Mouse (Mus musculus): ENCODE measurements at regions not wholly inside any gene's neighbourhood (a gene's known extent, or its start where the extent isn't known, plus 50 kb on each side); places are given as distances from the start of the nearest gene placed in this dataset.
A peak's percentile ranks its signal among the peaks of the same experiment; 100 is the strongest.

DNA sequence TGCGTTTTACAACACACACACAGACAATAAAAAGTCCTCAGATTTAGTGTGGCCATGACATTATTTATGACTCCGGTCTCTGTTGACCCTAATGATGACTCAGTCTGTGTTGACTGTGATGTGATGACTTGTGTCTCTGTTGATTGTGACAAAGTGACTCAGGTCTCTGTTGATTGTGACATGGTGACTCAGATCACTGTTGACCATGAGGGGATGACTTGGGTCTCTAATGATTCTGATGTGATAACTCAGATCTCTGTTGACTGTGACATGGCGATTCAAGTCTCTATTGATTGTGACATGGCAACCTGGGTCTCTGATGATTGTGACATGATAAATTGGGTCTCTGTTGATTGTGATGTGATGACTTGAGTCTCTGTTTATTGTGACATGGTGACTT is 405.0 kb downstream of the Gpat3 start:
- Histone ChIP-seq H3K4me1 (ENCODE audit: control insufficient read depth, insufficient read depth, insufficient read length, low read length) (no peaks in the 10 kb centered on the region), H3K4me3 (ENCODE audit: insufficient read depth, low read depth, low read length) (no peak overlapping the region), H3K27ac (replicated peaks; ENCODE audit: low read depth, low read length) (no peak overlapping the region)

- Histone ChIP-seq H3K4me1 (ENCODE audit: control insufficient read depth, insufficient read depth, insufficient read length, low read length) (no peaks in the 10 kb centered on the region), H3K4me3 (ENCODE audit: insufficient read depth, low read depth, low read length) (no peak overlapping the region), H3K27ac (replicated peaks; ENCODE audit: low read depth, low read length) (no peak overlapping the region)
These were observed 397.1 kb downstream of the Gpat3 start for GRCm38 (mm10) chr5:101242651-101243050.

DNA sequence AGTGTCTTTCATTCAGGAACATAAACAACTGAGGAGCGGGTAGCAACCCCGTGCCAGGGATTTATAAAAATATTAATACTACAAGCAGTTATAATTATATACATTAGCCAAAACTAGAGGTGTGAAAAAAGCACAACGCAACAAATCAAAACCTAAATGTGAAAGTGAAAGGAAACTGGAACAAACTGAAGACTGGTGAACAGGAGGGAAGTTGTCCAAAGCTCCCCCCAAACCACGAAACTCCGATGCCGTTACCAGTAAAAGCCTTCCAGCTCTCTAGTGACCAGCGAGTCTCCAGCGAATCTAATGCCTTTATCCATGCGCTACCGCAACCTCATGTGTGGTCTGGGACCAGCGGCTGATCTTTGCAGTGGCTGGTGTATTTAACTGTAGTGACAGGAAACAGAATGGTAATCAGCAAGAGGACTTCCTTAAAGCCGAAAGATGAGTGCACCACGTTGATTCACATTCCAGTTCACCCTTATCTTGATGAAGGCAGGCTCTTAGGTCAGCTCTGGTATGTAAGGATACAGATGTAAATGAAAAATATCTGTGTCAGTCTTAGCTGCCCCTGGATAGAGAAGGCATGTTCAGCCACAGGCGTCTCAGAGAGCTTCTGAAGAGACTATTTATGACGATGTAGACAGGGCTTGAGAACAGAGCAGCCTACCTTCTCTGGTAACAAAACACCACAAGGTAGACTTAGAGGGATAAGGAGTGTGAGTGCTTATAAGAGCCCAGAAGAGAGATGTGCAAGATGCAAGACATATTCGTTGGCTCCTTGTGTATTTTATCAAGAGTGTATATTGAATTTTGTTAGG is 394.0 kb downstream of the Gpat3 start:
- H3K4me3 ChIP-seq (ENCODE audit: insufficient read depth, low read depth, low read length) = peak overlapping the region; percentile 60
- H3K4me1 ChIP-seq (ENCODE audit: control insufficient read depth, insufficient read depth, insufficient read length, low read length) = no peaks in the 10 kb centered on the region
- H3K27ac ChIP-seq (replicated peaks; ENCODE audit: low read depth, low read length) = no peak overlapping the region

DNA sequence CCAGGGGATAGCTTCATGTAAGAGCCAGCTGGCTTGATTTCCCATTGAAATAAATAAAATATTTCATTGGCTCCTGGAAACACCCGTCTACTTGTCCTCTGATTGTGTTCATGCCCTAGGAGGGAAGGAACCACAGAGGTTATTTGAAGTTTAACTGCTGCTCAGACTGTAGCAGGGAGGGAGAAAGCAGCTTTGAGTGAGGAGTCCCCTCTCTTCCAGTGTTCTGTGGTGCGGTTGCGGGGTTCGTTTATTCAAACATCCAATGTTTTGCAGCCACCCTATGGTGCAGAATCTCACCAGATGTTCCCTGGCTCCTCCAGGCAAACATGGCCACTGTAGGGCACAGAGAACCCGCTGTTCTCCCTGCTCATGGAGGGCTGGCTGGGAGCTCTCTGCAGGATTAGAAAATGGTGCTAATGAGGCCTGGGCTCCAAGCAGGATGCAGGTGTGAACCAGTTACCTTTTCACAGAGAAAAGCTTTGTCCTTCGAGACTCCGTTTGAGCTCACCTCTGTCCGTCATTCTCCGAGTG is 390.7 kb downstream of the Gpat3 start:
- Histone ChIP-seq H3K4me1 (ENCODE audit: control insufficient read depth, insufficient read depth, insufficient read length, low read length) (no peaks in the 10 kb centered on the region), H3K27ac (replicated peaks; ENCODE audit: low read depth, low read length) (no peak overlapping the region), H3K4me3 (ENCODE audit: insufficient read depth, low read depth, low read length) (no peak overlapping the region)

- Histone ChIP-seq H3K27ac (replicated peaks; ENCODE audit: low read depth, low read length) (no peak overlapping the region), H3K4me1 (ENCODE audit: control insufficient read depth, insufficient read depth, insufficient read length, low read length) (no peaks in the 10 kb centered on the region), H3K4me3 (ENCODE audit: insufficient read depth, low read depth, low read length) (no peak overlapping the region)
These were observed 376.9 kb downstream of the Gpat3 start for GRCm38 (mm10) chr5:101222390-101222789.

DNA sequence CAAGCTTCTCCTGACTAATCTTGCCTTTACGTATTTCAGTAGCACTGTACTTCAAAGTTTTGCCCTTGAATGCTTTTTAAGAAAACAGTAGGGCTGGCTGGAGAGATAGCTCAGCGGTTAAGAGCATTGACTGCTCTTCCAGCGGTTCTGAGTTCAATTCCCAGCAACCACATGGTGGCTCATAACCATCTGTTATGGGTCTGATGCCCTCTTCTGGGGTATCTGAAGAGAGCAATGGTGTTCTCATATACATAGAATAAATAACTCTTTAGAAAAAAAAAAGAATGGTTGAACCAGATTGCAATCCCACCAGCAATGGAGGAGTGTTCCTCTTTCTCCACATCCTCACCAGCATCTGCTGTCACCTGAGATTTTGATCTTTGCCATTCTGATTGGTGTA is 372.6 kb downstream of the Gpat3 start:
- H3K4me1 ChIP-seq (ENCODE audit: control insufficient read depth, insufficient read depth, insufficient read length, low read length) = no peaks in the 10 kb centered on the region
- H3K4me3 ChIP-seq (ENCODE audit: insufficient read depth, low read depth, low read length) = no peak overlapping the region
- H3K27ac ChIP-seq (replicated peaks; ENCODE audit: low read depth, low read length) = no peak overlapping the region

DNA sequence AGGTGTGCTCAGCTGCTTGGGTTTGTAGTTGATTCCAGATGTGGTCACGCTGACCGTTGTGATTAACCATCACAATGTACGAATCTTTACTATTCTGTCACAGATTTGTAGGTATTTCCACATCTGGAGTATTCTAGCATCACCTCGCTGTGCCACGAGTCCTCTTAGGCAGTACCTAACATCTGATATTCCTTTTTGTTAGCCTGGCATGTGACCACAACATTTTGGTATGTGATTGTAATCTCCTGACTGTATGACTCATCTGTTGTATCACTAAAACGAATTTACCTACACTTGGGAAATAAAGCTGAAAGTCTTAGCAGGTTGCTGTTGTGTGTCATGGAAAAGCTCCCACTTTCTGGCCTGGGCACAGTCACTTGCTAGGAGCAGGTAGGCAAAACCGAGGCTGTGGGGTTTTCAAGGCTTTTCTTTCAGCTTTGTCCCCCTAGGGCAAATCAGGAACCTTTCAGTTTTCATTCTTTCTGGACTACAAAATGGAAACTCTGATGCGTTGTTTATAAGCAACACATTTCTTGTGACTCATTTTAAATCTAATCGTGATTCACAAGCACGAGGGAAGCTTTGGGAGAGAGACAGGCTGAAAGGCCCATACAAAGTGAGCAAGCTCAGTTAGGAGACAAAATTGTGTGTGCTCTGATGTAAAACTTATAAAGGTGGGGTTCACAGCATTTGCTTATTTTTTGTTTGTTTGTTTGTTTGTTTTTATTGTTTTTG is 371.5 kb downstream of the Gpat3 start:
- Histone ChIP-seq H3K27ac (replicated peaks; ENCODE audit: low read depth, low read length) (no peak overlapping the region), H3K4me3 (ENCODE audit: insufficient read depth, low read depth, low read length) (no peak overlapping the region), H3K4me1 (ENCODE audit: control insufficient read depth, insufficient read depth, insufficient read length, low read length) (no peaks in the 10 kb centered on the region)

DNA sequence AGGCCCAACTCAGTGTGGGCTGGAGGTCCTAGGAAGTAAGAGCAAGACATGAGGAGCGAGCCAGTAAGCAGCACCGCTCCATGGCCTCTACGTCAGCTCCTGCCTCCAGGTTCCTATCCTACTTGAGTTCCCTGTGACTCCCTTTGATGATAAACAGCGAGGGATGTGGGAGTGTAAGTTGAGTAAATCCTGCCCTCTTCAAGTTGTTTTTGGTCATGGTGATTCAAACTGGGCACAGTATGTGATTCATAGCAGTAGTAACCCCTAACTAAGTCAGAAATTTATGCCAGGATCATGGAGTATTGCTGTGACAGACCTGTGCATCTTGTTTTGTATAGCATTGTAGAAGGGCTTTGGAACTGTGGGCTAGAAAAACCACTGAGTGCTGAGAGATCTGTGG is 366.5 kb downstream of the Gpat3 start:
- Histone ChIP-seq H3K27ac (replicated peaks; ENCODE audit: low read depth, low read length) (no peak overlapping the region), H3K4me1 (ENCODE audit: control insufficient read depth, insufficient read depth, insufficient read length, low read length) (no peaks in the 10 kb centered on the region), H3K4me3 (ENCODE audit: insufficient read depth, low read depth, low read length) (no peak overlapping the region)

GRCm38 (mm10) chr5:101208150-101208549 is 362.6 kb downstream of the Gpat3 start:
- H3K4me1 ChIP-seq (ENCODE audit: control insufficient read depth, insufficient read depth, insufficient read length, low read length) = no peaks in the 10 kb centered on the region
- H3K4me3 ChIP-seq (ENCODE audit: insufficient read depth, low read depth, low read length) = no peak overlapping the region
- no peak overlapping the region for H3K27ac ChIP-seq (replicated peaks; ENCODE audit: low read depth, low read length)

- Histone ChIP-seq H3K4me1 (ENCODE audit: control insufficient read depth, insufficient read depth, insufficient read length, low read length) (no peaks in the 10 kb centered on the region), H3K4me3 (ENCODE audit: insufficient read depth, low read depth, low read length) (no peak overlapping the region), H3K27ac (replicated peaks; ENCODE audit: low read depth, low read length) (no peak overlapping the region)
These were observed 350.0 kb downstream of the Gpat3 start for GRCm38 (mm10) chr5:101195501-101195900.

DNA sequence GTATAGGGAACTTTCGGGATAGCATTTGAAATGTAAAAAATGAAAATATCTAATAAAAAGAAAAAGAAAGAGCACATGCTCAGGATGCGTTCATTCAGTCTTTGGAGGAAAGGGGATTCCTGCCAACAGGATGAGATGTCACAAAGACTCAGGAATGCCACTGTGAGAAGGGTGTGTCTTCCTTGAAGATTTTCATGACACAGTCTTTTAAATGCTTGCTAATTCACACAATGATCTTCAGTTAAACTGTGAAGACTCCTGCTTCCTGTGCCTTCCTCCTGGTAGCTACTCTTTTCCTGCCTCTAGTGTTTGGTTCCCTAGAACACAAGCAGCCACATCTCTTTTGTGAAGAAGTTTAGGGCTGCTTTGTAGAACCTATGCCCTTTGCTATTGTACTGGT is 345.5 kb downstream of the Gpat3 start:
- no peak overlapping the region for H3K27ac ChIP-seq (replicated peaks; ENCODE audit: low read depth, low read length)
- H3K4me3 ChIP-seq (ENCODE audit: insufficient read depth, low read depth, low read length) = no peak overlapping the region

GRCm38 (mm10) chr5:101173183-101173582 is 327.7 kb downstream of the Gpat3 start:
- no peak overlapping the region for H3K27ac ChIP-seq (replicated peaks; ENCODE audit: low read depth, low read length)
- H3K4me3 ChIP-seq (ENCODE audit: insufficient read depth, low read depth, low read length) = no peak overlapping the region
- H3K4me1 ChIP-seq (ENCODE audit: control insufficient read depth, insufficient read depth, insufficient read length, low read length) = no peaks in the 10 kb centered on the region

More for the DNA sequence above, 345.5 kb downstream of the Gpat3 start:
- no peaks in the 10 kb centered on the region for H3K4me1 ChIP-seq (ENCODE audit: control insufficient read depth, insufficient read depth, insufficient read length, low read length)

- no peaks in the 10 kb centered on the region for H3K4me1 ChIP-seq (ENCODE audit: control insufficient read depth, insufficient read depth, insufficient read length, low read length)
These were observed 327.3 kb downstream of the Gpat3 start for GRCm38 (mm10) chr5:101172782-101173181.

DNA sequence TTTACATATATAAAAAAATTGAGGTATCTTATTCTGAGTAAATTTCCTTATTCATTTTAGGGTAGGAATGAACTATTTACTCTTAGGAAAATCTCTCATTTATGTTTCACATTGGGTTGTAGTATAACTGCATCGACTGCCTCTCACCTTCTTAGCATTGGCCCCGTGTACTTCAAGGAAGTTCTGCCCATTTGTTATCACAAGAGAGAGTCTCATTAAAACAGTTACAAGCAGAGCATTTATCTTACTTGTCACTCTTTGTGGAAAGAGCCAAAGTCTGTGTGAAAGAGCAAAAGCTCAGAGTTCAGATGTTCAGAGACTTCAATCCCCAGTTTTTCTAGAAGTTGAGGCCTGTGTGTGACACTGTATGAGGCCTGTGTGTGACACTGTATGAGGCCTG is 323.6 kb downstream of the Gpat3 start:
- Histone ChIP-seq H3K27ac (replicated peaks; ENCODE audit: low read depth, low read length) (no peak overlapping the region), H3K4me1 (ENCODE audit: control insufficient read depth, insufficient read depth, insufficient read length, low read length) (no peaks in the 10 kb centered on the region), H3K4me3 (ENCODE audit: insufficient read depth, low read depth, low read length) (no peak overlapping the region)

More at GRCm38 (mm10) chr5:101172782-101173181, 327.3 kb downstream of the Gpat3 start:
- Histone ChIP-seq H3K4me3 (ENCODE audit: insufficient read depth, low read depth, low read length) (no peak overlapping the region), H3K27ac (replicated peaks; ENCODE audit: low read depth, low read length) (no peak overlapping the region)

DNA sequence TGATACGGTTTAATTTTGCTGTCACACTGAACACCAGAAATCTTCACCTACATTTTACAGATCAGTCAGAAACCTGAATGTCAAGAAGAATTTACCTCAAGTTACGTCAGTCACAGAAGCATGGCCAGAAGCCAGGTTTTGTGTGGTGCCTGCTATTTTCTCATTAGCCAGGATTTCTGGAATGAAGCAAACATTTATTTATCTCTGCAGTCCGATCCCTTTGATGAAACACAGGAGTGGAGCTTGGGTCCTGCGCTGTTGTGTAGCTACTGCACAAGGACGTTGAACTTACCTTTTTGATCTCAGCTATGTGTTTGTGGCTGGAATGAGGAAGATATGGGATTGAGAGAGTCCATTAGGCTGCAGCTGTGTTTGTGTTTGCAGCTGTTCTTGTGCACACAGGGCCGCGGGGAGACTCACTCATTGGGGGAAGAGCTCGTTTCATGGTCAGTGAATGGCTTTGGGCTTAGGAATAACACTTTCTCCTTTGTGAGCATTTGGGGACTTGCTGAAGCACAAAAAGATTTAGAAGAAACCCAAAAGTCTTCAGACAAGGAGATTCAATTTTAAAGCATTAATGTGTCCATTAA is 318.2 kb downstream of the Gpat3 start:
- H3K4me1 ChIP-seq (ENCODE audit: control insufficient read depth, insufficient read depth, insufficient read length, low read length) = no peaks in the 10 kb centered on the region
- no peak overlapping the region for H3K4me3 ChIP-seq (ENCODE audit: insufficient read depth, low read depth, low read length)
- no peak overlapping the region for H3K27ac ChIP-seq (replicated peaks; ENCODE audit: low read depth, low read length)
